Mouse (Mus musculus) right cerebral cortex, adult 18-20 months (tissue): Measurements from ENCODE around the gene Vwa5b2.

Experiments used
- DNase-seq: peaks from one replicate; pipeline ENCODE4 v3.0.0; 2022; ENCODE audit warnings: mixed read lengths

Gene Vwa5b2

GRCm38 (mm10) chr16:20589366-20589938 is at the start of gene Vwa5b2:
Gene Vwa5b2, plus strand, starts transcription at chr16:20589471.
- DNase-seq, result peak; percentile 46

GRCm38 (mm10) chr16:20539649-20540048 is 49.6 kb upstream of the Vwa5b2 start:
- no peak for DNase-seq

- no peak for DNase-seq
Observed at GRCm38 (mm10) chr16:20540438-20540837, 48.8 kb upstream of the Vwa5b2 start.

GRCm38 (mm10) chr16:20545696-20546095 is 43.6 kb upstream of the Vwa5b2 start:
- DNase-seq, result no peak

GRCm38 (mm10) chr16:20547423-20547822 is 41.8 kb upstream of the Vwa5b2 start:
- no peak for DNase-seq

- DNase-seq, result peak; percentile 99
Observed at GRCm38 (mm10) chr16:20548096-20548948, 40.9 kb upstream of the Vwa5b2 start, which contains the start of gene Abcf3. Gene Abcf3, plus strand, starts transcription at chr16:20548577.

- no peak for DNase-seq
Observed at GRCm38 (mm10) chr16:20549161-20549560, 40.1 kb upstream of the Vwa5b2 start.

- no peak for DNase-seq
Observed at GRCm38 (mm10) chr16:20551691-20552090, 37.6 kb upstream of the Vwa5b2 start.

GRCm38 (mm10) chr16:20552594-20552993 is 36.7 kb upstream of the Vwa5b2 start:
- no peak for DNase-seq

GRCm38 (mm10) chr16:20555000-20555399 is 34.3 kb upstream of the Vwa5b2 start:
- DNase-seq, result no peak

- DNase-seq, result no peak
Observed at GRCm38 (mm10) chr16:20557381-20557780, 31.9 kb upstream of the Vwa5b2 start.

GRCm38 (mm10) chr16:20565075-20565474 is 24.2 kb upstream of the Vwa5b2 start:
- no peak for DNase-seq

- peak; percentile 73 for DNase-seq
Observed at GRCm38 (mm10) chr16:20589939-20590679, 838 bp downstream of the Vwa5b2 start.

GRCm38 (mm10) chr16:20590680-20591038 is 1.4 kb downstream of the Vwa5b2 start:
- no peak for DNase-seq

GRCm38 (mm10) chr16:20591076-20591705 is 1.9 kb downstream of the Vwa5b2 start:
- DNase-seq, result no peak

- no peak for DNase-seq
Observed at GRCm38 (mm10) chr16:20595060-20595673, 5.9 kb downstream of the Vwa5b2 start.

GRCm38 (mm10) chr16:20595737-20596136 is 6.5 kb downstream of the Vwa5b2 start:
- DNase-seq, result no peak

GRCm38 (mm10) chr16:20596687-20597441 is 7.6 kb downstream of the Vwa5b2 start:
- no peak for DNase-seq

GRCm38 (mm10) chr16:20600511-20600910 is 11.2 kb downstream of the Vwa5b2 start:
- peak; percentile 36 for DNase-seq

- DNase-seq, result no peak
Observed at GRCm38 (mm10) chr16:20604705-20605104, 15.4 kb downstream of the Vwa5b2 start.

GRCm38 (mm10) chr16:20610501-20611356 is 21.5 kb downstream of the Vwa5b2 start:
- peak; percentile 79 for DNase-seq
